Mouse (Mus musculus) cerebellum, adult 18-20 months (tissue): ENCODE measurements at regions not wholly inside any gene's neighbourhood (a gene's known extent, or its start where the extent isn't known, plus 50 kb on each side); places are given as distances from the start of the nearest gene placed in this dataset.

Source experiments
- DNase-seq, 2 experiments: peaks; one replicate each; pipeline ENCODE4 v3.0.0; 2021

DNA sequence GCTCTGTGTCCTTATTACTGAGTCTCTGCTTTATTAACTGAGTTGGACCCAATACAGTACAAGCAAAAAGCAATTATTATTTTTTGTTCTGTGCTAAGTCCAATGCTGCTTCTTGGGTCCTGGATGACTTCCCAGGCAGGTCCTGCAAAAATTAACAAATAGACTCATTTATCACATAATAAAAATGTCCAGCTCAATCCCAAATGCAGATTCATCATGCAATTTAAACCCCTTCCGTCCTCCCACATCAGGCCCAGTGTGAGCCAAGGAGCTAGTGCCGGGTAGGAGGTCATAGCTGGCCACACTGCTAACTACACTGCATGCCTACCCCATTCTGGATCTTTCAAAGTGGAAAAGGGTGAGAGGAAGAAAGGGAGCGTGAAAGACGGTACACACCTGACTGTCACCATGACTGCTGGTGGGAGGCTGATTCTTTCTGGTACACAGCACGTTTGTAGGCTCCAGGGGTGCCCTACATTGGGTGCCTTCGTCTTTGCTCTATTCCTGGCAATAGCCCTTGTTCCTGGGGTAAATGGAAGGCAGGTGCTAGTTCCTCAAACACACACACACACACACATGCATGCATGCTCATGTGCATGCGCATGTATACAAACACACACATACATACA, 515.7 kb upstream of the Gm19410 start:
- DNase-seq: no peak

DNA sequence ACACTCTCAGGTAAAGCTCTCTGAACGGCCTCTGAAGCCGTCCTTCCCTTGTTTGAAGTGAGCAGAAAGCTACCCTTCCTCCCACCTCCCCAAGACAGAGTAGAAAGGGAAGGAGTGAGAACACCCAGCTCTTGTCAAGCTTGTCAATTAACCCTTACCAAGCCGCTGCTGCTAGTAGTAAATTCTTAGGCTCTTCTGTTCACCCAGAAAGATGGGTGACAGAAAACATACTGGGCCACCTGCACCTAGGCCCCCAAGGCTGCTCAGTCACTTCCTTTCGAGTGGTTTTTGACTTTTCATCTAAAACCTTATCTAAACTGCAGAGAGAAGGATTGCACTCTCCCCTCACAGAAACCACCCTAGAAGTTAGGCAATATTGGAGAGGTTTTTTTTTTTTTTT, 514.9 kb upstream of the Gm19410 start:
- DNase-seq: no peak

DNA sequence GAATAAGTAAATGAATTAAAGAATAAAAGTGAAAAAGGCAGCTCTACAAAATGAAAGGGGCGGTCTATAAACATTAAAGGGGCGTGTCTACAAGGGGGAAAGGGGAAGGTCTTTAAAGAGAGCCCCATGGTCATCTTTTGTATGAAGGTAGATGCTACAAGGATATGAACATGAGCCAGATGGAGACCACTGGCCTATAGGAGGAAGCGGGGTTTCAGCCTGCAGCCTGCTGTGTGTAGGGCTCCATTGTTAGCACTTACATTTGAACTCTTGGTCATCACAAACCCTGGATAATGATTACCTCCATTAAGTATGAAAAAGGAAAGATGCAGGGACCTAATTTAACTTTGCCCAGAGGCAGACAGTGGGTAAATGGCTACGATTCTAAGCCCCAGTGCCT, 511.6 kb upstream of the Gm19410 start:
- no peak for DNase-seq

DNA sequence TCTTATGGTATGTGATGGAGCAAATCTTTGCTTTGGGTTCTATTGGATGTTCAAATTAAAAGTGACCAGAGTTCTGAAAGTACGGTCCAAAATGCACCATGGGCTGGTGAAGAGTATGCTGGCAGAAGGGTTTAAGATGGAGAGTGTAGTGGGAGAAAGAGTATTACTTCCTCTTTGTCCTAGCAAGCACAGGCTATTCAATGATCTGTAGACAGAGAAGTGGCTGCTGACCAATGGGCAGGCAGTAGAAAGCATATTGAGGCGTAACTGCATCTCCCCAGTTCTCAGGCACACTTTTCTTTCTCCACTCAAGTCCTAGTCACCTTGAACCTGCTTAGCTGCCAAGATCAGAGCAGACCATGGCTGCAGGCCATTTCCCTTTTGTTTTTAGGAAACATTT, 510.3 kb upstream of the Gm19410 start:
- DNase-seq: no peak

DNA sequence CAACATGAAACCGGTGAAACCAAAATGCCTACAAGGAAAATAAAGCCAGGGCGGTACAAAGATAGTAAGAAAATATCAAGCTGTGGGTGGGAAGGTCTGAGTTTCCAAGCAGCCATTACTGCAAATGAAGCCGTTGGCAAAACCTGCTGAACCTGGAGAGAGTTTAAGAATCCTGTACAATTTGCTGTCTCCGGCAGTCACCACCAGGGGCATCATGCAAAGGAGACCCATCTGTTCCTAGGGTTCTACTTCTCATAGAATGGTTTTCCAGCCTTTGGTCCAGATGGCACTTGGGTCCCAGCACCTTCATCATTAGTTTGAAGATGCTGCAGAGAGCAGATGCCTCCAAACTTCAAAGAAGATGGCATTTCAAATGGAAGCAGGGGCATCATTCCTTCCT, 508.6 kb upstream of the Gm19410 start:
- peak; percentile 13 to 19 for DNase-seq

DNA sequence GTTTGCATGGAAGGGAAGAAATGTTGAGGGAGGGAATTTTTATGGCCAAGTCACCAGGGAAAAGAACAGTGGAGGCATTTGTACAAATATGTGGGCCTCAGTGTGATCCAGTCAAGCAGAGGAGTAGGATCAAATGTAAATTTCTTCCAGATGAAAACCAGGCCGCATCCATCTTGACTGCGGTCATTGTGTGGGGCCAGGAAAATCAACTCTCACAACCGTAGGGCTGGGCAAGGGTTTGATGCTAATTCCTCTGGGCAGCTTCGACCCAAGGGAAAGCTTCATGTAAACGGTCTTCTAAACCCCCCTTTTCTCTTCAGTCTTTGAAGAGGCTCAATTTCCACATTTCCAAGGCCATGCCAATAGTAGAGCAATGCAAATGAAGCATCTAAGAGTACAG, 497.4 kb upstream of the Gm19410 start:
- no peak for DNase-seq

DNA sequence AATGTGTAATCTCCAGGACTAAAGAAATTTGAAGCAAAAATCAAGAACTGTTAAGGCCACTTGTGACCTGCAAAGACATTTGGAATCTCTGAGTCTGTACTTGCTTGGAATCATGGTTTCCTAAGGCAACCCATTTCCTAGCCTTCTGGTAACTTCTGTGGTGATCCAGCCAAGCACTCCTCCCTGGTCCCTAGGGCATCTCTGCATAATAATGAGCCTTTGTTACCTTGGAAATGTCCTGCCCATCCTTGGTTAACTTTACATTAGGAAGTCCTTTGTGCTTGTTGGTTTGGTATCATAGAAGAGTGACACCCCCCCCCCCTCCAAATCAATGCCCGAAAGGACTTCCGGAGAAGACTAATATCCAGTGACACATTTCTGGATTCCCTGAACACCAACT, 496.6 kb upstream of the Gm19410 start:
- no peak for DNase-seq

DNA sequence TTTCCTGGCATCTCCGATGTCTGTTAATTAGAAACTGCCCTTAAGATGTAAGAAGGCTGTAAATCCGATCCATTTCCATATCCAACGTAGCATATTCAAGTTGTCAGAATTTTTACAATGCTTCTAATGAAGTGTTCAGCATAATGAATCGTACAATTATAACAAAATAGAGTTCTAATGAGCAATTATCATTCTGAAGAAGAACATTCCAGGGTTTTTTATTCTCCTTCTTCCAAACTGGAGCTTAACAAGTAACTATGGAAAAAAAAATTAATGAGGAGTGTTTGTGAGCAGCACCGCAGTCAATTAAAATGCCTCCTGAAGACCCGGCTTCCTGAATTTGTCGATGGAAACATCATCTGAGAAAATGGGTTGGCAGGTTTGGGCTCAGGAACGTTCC, 489.6 kb upstream of the Gm19410 start:
- DNase-seq: no peak

DNA sequence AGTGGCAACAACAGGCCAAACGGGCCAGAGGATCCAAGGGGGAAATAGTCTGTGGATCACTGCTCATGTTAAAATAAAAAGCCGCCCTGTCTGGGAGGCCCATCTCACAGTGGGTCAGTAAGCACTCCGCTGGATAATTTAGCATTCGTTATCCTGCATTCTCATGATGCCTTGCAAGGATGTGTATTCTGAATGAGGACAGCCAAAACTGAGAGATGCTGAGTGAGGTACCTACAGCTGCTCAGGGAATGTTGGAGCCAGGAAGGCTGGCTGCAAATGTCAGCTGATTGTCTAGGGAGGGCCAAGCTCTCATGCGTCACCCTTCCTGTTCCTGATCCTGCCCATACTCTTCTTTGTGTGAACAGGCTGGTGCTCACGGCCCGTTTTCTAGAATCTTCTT, 489.1 kb upstream of the Gm19410 start:
- DNase-seq: no peak

DNA sequence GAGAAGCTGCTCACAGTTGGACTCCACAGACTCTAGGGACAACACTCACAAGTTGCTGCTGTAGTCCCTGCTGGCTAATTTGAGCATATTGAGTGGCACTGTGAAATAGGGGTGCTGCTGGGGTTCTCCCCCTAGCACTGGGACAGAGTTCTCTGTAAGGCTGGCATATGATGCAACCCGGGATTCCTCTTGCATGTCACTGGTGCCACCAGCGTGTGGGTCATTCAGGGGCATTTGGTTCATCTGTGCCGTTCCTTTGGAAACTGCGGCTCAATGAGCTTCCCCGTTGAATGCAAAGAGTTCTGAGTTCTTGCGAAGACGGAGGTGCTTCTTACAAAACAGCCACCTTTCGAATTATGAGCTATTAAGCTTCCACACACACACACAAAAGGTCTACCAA, 486.6 kb upstream of the Gm19410 start:
- DNase-seq: no peak

DNA sequence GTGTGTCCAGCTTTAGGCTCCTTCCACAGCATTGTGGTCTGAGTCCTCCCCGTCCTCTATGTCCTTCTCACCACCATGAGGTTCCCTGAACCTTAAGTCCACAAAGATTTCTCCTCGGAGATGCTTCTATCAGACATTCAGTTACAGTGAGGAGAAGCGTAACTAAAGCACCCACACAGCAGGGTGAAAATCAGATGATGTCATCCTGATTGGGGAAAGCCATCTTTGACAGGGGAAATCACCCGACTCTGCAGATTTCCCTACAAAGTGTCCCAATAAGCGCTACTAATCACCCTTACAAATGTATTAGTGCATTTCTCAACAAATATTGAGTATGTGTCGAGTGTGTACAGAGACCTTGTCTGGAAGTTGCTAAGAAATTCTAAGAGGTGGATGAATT, 484.8 kb upstream of the Gm19410 start:
- no peak for DNase-seq

DNA sequence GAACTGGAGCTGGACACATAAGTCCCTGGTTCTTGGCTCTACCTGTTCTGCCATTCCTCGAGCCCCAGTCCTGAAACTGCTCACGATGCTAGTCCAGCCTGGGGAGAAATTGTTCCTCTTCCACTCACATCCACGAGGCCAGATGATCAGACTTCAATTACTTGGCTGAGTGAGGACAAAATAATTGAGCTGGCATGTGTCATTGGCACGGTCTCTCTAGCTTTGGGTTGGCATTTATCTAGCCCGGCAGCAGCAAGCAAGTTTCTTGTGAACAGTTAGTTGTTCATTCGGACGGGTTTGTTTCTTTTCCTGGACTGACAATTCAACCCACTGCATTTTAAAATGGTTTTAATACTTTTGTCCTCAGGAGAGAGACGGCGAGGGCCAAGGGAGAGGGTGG, 482.2 kb upstream of the Gm19410 start:
- DNase-seq: no peak

DNA sequence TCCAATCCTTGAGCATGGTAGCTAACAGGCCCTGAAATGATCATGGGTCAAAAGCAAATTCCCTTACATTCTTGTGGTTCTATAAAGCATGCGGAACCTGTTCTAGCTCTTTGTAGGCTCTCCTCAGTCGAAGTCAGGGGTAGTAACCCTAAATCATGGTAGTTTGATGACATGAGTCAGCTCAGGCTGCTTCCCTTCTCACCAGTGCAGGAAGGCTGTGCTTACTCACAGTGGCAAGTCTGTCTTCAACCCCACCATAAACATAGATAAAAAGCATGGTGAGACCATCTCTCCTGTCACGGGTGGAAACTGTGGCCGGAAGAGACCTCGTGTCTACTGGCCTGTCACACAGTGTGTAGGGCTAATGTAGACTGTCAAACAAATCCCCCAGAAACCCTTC, 476.6 kb upstream of the Gm19410 start:
- DNase-seq: no peak

DNA sequence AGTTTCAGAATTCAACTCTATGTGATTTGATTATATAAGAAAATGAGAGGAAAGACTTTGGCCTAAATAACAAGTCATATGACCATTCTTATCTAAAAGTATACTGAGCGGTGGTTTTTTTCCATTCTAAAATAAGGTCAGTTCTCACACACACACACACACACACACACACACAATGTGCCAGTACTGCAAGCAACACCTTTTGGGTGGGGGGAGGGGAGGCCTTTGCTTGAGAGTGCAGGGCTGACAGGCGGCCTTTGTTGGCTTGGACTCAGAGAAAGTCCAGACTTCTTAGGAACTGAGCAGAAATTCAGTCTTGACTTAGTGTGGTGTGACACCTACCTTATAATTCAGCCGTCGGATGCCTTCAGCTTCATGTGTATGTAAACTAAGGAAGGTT, 475.6 kb upstream of the Gm19410 start:
- no peak for DNase-seq

DNA sequence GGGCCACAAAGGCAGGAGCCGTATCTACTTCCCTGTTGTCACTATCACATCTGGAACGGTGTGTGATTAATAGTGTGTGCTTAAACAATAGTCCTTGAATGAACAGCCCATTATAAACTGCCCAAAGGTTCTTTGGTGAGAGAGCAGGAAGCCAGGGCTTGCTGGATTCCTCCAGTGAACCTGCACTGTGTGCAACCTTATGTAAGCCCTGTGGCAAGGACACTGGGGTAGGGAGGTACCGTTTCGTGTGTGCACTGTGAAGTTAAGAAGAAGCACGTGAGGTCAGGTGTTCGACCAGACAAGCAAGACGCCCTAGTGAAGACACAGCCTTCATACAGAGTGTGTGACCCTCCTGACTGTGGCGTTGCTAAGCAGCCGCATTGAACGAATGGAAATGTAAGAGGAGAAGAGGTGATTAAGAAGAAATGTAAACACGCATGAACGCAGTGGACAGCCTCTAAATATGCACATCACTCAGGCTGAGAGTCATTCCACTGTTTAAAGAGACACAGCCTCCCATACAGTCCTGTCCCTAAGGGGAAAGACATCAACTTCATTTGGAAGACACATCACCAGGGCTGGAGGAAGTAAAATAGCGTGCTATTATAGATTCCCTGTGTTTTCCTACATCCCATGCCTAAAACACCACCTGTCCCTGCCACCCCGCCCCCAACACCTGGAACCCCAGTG, 472.0 kb upstream of the Gm19410 start:
- no peak for DNase-seq

DNA sequence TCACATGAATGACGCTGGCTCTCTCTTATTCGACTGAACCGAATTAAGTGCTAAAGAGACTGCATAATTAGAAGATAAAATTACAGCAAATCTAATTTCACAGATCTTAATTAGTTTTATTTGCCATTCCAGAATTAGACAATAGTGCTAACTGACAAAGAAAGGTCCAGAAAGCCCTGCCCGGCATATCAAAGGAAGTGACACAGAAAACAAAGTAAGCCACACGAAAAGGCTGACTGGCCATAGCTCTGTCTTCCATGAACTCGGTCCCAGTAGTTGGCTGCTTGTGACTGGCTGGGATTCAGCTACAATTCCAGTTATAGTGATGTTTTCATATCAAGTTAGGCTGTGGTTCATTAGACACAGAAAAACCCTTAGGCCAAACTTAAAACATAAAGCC, 468.7 kb upstream of the Gm19410 start:
- no peak for DNase-seq

DNA sequence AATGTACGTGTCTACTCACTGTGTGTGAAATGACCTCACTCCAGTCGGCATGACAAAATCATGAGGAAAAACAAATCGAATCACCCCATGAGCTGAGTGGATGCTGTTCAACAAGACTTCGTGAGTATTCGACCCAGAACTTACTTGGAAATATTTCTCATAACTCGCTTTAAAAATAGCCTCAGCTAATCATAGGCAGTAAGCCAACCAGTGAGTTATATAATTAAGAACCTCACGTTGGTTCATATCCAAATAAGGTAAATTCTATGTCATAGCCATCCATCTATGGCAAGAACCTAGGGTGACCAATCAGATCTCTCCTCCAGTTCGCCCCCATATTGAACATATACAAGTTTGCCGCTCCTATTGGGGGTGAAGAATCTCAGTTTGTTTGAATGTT, 466.5 kb upstream of the Gm19410 start:
- no peak for DNase-seq

DNA sequence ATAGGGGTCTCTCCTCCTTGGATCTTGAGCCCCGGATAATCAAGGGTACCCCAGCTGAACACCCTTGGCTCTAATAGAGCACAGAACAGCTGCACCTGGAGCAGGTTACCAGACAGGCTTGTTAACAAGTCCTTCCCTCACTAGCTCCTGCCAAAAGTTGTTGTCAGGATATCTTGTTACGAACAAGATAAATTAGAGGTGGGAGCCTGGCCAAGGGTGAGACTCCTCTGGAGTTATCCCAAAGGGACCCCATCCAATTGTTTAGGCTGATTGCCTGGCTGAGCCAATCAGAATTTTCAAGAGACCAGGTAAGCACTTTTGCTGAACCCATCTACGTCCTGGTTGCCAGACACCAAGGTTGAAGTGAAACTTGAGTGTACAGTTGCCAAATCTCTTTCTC, 465.2 kb upstream of the Gm19410 start:
- DNase-seq: no peak

DNA sequence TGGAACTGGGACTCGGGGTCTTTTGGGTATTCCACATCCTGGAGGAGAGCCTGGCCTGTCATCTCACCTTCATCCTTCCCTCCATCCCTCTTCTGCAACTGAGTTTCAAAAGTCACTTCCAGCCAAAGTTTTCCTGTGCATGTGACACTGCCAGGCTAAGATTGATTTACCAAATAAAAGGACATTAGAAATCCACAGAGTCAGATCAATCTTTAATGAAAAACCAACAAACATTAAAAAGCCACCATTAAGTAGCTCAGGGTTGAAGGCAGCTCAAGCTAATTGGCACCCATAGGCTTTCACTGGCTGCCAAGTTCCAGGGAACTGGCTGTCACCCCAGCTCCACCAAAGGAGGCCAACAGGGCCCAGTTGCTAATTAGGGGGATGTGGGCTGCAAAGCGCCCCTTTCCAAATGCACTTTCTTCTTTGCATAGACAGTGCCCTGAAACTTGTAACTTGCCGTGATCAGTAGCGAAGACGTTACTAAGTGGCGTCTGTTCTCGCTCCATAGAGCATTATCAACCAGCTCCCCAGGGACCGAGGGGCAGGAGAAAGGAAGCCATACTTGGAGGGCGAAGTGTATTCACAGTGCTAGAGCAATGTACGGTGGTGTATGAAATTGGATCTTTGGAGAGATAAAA, 464.6 kb upstream of the Gm19410 start:
- peak; percentile 12 to 33 for DNase-seq

DNA sequence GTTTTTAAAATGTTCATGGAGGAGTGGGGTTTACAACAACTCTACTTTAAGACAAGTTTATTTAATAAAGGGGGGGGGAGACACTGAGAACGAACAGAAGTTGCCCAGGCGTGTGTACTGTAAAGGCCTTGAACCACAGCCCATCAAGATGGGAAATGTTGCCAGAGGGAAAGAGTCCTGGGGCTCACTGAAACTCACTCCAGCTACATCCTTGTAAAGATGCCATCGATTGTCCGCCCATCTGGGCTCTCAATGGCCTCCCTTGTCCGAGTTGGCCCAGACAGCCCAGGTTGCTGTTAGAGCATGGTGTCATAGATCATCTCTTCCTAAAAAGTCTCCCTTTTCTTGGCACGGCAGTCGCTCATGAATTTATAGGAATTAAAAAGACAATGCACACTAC, 462.7 kb upstream of the Gm19410 start:
- DNase-seq: peak; percentile 4 to 8

DNA sequence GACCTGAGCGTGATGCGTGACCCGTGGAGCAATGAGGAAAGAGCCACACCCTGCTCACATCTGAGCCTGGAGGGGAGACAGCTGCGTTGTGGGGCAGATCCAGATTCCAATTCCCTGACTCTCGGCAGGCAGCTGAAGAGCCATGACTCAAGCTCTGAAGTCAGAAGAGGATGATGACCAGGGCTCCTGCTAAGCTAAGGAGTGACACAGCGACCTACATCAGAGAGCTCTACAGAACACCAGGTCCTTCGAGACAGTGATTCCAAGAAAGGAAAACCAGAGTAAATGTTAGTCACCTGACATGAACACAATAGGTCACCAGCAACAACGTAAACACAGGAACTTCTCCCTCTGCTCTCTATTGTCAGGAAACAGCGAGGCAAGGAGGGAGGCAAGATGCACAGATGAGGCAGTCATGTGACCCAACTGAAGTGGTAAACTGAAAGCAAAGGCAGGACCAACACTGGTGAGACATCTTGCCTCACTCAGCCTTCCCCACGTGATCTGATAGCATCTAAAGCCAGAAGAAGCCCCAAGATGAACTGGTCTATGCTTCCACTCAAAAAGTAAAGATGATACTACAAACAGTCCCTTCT, 444.2 kb upstream of the Gm19410 start:
- DNase-seq: no peak

DNA sequence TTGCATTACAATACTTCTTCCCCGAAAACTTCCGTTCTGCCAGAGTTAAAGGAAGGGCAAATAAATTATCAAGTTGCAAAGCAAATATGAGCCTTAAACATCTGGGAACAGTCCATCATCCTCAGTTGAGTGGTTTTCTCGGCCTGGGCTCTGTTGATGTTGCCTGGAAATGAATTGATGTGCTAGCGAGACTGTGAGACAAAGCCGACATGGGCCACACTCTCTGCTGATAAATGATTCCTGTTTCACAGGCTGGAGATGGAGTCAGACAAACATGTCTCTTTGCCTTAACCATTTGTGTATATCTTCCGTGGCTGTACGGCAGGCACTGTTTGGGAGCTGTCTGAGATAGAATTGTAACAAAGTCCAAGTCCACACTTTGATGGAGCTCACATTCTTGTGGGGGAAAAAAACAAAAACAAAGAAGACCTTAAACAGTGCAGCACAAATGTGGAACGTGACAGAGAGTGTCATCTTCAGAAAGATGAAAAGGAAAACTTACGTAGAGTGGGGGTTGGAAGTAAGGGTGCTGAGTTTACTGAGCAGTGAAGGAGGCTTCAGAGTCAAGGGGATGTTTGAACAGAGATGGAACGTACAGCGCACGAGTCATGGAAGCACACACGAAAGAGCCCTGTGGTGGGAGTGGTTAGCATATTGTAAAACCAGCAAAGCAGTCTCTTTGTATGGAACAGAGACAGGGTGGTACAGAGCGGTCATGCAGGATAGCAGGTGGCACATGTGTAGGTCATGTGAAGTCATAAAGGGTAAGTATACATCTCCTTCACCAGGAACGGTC, 442.2 kb upstream of the Gm19410 start:
- no peak for DNase-seq
